Mouse (Mus musculus): ENCODE measurements around the gene Tshz2.

Tshz2 gene

DNA sequence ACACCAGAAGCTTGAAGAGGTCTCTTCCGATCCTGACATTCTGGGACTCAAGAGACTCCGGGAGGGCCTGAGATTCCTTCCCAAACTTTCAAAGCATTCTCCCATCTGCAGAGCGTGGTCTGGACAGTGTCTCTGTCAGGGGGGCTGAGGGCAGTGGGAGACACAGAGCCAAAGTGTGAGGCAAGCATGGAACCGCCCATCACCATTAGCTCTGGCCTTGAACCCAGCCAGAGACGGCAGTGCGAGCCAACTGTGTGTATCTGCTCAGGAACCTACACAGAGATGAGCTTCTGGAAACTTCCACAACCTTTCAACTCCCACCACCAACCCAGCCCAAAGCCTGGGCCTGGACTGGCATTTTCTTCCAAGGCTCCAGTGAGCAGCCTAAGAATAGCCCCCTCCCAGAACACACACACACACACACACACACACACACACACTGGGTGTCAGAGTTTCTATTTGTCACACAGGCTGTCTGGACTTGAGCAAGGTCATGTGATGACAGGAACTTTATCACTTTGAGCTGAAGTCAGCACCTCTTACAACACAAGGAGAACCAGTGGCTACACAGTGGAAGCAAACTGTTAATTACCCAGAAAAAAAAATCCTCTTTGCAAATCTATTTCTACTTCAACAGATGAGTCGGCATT lies 67.2 kb downstream of the Tshz2 start:
- DNase-seq (ENCODE audit: low spot score in 2 of 2): no peak

DNA sequence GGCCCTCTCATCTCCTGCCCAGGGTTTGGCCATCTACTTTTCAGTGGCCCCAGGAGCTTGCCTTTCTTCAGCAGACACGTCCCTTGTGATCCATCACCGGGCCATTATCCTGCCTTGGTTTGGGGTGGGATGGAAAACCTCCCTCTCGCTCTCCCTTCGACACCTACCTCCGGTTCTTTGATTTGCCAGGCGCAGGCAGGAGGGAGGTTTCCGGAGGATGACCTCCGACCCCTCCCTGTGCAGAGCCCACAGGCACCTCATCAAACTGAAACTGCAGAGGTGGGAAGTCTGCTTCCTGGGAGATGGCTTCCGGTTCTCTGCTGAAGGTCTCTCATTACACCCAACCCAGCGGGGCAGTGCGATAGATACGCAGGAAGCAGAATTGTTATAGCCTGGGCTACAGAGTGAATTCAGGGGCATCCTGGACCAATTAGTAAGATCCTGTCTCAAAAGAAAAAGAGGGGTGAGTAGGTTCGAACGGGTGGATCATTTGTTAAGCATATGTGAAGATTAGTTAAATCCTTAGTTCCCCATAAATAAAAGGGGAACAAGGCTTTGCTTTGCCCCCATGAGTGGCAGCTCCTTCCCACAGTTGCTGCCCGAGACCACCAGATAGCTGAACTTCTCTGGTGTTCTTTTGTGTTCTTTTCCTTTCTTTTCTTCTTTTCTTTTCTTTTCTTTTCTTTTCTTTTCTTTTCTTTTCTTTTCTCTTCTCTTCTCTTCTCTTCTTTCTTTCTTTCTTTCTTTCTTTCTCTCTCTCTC lies 70.1 kb downstream of the Tshz2 start:
- DNase-seq (ENCODE audit: low spot score in 2 of 2): no peak

DNA sequence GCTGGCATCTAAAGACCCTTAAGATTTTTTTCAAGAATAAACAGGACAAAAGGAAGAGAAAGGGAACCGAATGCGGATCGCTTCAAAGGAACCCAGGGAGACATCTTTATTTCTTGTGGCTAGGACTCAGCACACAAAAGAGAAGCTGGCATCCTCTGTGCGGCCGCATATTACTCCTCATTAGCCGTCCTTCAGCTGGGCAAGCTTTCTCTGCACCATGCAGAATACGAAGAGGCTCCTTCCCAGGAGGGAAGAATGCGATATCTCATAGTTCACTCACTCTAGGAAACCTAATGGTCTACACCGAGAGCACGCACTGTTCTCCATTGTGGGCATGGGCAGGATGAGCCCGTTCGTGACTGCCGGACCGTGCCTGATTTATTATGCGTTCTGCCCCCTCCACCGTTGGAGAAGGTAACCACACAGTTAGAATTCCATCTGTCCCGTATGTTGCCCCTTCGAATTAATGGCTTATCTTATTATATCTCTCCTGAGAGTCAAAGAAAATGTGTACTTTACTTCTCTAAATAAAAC lies 89.0 kb downstream of the Tshz2 start:
- no peak for DNase-seq (ENCODE audit: low spot score in 2 of 2)

- DNase-seq (ENCODE audit: low spot score in 2 of 2): no peak
These were observed 89.5 kb downstream of the Tshz2 start for GRCm38 (mm10) chr2:169722341-169722740.

DNA sequence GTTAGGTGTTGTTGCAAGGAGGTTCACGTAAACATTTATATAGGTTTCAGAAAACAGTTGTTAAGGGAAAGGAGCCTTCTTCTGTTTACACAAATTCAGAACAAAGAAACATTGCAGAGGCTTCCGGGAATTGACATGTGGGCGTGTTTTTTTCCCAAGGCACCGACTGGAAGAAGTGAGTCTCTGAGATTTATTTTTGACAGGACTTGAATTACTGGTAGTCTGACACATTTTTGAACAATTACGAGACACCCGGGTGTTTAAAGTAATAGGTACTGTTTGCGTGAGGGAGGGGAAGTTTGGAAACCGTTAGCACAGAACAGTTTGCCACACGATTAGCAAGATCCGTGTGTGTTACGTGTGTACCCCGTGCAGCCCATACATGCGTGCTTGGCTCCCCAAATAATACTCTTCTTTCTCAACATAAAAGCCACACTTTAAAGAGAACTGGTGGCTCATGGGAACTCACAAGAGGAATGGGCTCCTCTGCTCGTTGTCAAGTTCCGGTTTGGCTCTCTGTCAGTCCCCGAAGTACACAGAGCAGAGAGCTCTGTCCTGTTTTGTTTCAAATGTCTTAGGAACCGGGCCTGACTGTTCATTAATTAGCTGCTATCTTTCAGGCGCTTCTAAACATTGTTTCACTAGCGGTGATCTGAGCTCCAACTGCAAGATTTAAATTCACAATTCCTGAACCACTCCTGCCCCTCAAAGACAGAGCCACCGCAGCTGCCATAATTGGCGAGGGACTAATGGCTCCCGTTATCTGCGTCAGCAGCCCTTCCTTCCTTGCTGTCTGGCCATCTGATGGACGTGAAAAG lies 91.0 kb downstream of the Tshz2 start:
- no peak for DNase-seq (ENCODE audit: low spot score in 2 of 2)

DNA sequence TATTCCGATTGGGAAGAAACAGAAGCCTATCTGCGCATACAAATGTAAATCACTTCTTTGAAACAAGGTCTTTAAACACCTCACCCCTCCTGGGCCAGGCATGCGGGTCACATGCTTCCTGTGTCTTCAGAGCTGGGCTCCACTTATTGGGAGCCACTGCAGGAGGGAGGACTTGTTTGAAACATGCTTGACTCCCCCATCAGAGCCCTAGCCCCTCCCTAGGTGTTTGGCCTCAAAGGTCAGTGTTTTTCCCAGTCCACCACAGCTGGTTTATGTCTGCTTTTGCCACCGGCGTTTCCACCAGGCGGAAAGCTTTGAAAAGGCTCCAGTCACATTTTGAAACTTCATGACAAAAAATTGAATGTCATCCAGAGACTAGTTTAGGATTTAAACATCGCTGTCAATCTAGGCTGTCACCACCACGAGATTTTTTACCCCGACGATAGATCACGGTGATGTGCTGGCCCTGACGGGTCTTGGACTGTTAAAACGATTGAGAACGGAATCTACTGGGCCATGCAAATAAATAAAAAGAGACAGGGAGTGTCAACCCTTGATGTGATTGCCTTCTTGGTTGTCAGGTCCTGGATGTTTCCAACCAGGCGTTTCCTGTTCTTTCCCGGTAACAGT lies 96.0 kb downstream of the Tshz2 start:
- DNase-seq (ENCODE audit: low spot score in 2 of 2): no peak

DNA sequence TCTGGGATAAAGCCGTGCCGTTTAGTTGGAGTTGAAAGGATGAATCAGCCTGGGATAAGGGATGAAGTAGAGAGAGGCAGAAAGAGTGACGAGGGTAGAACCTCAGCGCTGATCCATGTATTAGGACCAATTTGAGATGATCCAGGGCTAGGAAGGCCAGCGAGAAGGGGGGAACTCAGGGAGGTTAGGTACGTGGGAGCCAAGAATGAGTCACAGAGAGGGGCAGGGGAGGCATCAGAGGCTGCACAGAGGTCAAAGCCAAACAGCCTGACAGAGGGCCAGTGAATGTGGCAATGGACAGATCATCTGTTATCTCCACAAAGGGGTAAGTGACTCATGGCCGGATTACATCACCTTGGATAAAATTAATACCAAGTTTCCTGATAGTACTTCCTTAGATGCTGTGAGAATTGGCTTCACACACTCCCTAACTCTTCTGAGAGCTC lies 97.8 kb downstream of the Tshz2 start:
- no peak for DNase-seq (ENCODE audit: low spot score in 2 of 2)

- DNase-seq (ENCODE audit: low spot score in 2 of 2): no peak
These were observed 101.2 kb downstream of the Tshz2 start for GRCm38 (mm10) chr2:169734053-169734452.

GRCm38 (mm10) chr2:169735475-169736406 lies 102.9 kb downstream of the Tshz2 start:
- DNase-seq (ENCODE audit: low spot score in 2 of 2): no peak

- DNase-seq (ENCODE audit: low spot score in 2 of 2): no peak
These were observed 108.2 kb downstream of the Tshz2 start for GRCm38 (mm10) chr2:169740996-169741395.

GRCm38 (mm10) chr2:169742791-169743190 lies 110.0 kb downstream of the Tshz2 start:
- no peak for DNase-seq (ENCODE audit: low spot score in 2 of 2)

DNA sequence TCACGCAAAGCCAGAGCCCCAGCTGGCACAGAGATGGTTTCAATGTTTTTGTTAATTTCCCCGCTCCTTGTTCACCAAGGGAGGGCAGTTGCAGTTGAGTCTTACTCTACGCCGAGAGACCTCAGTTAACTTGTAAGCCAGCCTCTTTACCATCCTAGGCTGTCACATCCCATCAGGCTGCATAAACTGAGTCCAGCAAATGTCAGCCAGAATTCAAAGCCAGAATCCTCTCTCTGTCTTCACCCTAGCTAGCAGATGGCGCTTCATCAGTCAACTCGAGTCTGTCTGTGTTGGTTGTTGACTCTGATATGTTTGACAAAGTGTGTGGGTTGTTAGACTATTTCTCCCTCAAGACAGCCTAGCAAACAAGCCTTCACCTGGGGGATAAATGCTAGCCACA lies 110.5 kb downstream of the Tshz2 start:
- DNase-seq (ENCODE audit: low spot score in 2 of 2): no peak

DNA sequence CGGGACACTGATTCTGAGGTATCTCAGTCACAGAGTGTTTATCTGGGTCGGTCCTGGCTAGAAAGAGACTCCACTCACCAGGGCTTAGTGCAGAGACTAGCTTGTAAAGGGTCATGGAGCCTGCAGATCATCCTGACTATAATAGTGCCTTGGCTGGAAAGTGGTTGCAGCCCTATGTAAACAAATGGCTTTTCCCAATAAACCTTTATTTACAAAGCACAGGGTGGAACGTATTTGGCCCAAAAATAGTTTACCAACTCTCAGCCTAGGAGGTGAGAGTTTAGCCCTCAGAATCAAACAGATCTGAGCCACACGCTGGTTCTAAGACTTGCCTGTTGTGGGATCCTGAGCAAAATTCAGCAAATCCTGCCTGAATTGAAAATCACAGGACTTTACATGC lies 111.1 kb downstream of the Tshz2 start:
- DNase-seq (ENCODE audit: low spot score in 2 of 2): no peak

GRCm38 (mm10) chr2:169747114-169747642 lies 114.4 kb downstream of the Tshz2 start:
- no peak for DNase-seq (ENCODE audit: low spot score in 2 of 2)

DNA sequence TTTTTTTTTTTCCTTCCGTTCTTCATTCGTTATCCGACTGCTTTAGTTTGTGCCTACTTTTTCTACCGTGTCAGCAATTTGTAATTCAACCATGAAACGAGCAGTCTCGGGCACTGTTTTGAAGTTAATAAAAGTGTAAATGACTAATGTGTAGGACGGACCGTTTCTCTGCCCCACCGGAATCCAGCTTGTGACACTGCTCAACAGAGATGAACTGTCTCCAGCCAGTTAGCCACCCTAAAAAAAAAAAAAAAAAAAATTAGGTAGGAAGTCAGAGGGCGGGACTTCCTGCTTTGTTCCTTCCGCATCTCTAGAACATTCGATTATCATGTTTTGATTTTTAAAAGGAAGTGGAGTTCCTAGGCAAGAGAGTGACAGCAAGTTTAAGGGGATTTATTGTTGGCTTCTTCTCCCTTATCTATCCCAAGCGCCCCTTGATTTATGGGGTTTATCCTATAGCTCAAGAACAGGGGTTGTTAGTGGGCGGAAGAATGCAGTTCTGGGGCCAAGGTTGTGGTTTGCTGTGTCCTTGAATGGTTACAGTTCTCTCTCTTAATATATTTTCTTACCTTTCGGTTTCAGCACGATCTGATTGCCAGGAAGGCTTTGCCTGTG lies 116.6 kb downstream of the Tshz2 start:
- DNase-seq (ENCODE audit: low spot score in 2 of 2): no peak

GRCm38 (mm10) chr2:169750574-169751491 lies 118.0 kb downstream of the Tshz2 start:
- DNase-seq (ENCODE audit: low spot score in 2 of 2): no peak

DNA sequence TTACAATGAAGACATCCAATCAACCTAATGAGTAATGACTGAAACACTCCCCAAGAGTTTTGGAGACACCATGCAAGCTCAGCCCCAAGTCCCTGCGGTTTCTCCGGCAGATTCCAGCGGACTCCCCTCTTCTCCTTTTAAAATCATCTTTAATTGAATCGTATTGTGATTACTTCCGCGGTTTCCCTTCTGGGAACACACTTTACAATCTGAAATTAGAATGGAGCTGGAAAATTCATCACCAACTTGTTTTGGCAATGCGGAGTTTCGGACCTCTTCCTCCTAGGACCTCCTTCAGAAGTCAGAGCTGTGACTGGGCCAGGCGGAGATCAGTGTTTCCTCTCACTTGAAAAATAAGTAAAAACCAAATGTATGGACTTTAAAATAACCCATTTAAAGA lies 119.3 kb downstream of the Tshz2 start:
- DNase-seq (ENCODE audit: low spot score in 2 of 2): no peak

DNA sequence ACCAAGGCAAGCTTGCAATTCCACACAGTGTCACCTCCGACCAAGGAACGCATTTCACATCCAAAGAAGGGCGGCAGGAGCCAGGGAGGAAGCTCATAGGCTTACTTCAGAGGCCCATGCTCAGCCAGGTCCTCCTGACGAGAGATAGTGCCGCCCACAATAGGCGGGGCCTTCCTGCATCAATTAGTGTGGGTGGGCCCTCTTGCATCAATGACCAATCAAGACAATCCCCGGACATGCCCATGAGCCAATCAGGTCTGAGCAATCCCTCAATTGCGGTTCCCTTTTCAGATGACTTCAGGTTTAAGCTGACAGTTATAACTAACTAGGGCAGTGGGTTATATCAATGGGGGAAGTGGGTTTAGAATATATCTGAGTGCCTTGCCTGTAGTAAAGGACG lies 120.6 kb downstream of the Tshz2 start:
- DNase-seq (ENCODE audit: low spot score in 2 of 2): no peak

DNA sequence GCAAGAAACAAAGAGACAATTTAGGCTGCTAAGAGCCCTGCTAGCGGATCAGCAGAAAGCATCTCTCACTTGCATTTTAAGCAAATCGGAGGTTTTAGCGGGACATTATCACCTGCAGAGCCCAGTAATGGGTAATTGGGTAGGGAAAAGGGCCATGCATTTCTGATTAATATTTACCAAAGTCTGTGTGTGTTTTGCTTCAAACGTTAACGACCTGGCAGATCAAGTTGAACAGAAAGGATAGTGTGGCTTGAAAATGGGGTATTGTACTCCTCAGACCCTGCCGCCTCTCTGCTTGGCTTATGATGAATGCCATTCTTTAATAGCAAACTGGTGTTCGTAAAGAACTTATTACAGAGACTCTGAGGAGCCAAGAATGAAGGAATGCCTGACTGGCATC lies 122.3 kb downstream of the Tshz2 start:
- DNase-seq (ENCODE audit: low spot score in 2 of 2): no peak
